Mouse (Mus musculus) embryo, embryonic 10 days (tissue): ENCODE results near the gene F830045P16Rik.
"Not testable (repeated sequence)": the region's sequence is repeated elsewhere in the genome, so short reads cannot be mapped to it uniquely, and the experiment has no call there.

Source experiments
- DNase-seq: peaks from one replicate; pipeline ENCODE4 v3.0.0-alpha.2; 2015; ENCODE audit warnings: low spot score

The F830045P16Rik gene

GRCm38 (mm10) chr2:129544919-129545318 lies 8.5 kb upstream of the F830045P16Rik start:
- no peak for DNase-seq

- peak; percentile 19 for DNase-seq
Measured at GRCm38 (mm10) chr2:129544448-129544847, 8.0 kb upstream of the F830045P16Rik start.

DNA sequence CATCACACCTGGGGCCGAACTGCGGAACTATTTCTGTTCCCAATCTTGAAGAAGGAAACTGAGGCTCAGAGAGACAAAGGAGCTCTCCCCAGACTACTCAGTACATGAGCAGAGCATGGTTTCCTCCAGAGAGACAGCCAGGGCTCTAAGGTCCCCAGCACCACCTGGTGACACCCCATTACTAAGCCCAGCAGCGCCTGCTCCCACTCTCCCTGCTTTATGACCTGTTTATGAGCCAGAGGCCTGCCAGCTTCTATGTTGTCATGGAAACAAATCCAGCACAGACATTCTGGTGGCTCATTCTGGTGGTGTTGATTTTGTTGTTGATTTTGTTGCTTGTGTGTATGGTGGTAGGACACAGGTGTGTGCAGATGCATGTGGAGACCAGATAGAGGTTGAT lies 3.6 kb upstream of the F830045P16Rik start:
- no peak for DNase-seq

- DNase-seq: peak; percentile 16
Measured at GRCm38 (mm10) chr2:129539175-129539574, 2.8 kb upstream of the F830045P16Rik start.

DNA sequence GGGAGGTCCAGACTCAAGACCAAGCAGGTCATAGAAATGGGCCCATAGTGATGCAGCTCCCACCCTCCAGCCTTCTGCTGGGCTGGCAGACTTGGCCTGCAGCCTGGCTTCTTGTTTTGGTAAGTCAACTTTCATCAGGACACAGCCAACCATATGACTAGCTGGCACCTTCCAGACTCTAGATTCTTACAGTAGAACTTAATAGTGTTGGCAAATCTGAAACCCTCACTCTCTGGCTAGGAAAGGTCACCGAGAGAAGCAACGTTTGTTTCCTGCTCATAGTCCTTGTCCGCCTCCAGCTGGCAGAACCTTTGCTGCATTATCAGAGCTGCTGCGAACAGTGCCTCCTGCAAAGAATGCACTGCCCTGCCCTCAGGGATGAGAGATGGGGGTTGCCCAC lies 1.5 kb upstream of the F830045P16Rik start:
- DNase-seq: no peak

- DNase-seq: no peak
Measured at GRCm38 (mm10) chr2:129537360-129537759, 958 bp upstream of the F830045P16Rik start.

DNA sequence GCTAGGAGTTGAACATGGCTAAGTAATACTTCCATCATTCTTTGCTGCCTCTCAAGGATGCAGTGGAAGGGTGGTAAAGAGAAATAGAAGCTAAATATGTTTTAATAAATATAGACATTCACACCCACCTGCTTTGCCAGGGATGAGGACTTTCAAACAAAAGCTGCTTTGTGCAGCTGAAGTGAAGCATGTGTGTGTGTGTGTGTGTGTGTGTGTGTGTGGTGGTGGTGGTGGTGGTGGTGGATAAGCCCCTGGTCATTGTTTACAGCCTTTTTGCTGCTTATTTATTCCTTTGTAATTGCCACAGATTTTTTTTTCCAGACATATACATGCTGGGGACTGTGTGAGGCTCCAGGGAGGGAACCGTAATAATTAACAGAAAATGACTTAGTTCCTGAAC lies 524 bp upstream of the F830045P16Rik start:
- no peak for DNase-seq

- peak; percentile 29 for DNase-seq
Measured at GRCm38 (mm10) chr2:129534886-129535591, 1.4 kb downstream of the F830045P16Rik start.

- DNase-seq: no peak
Measured at GRCm38 (mm10) chr2:129531890-129532289, 4.5 kb downstream of the F830045P16Rik start.

- DNase-seq: no peak
Measured at GRCm38 (mm10) chr2:129531102-129531501, 5.3 kb downstream of the F830045P16Rik start.

DNA sequence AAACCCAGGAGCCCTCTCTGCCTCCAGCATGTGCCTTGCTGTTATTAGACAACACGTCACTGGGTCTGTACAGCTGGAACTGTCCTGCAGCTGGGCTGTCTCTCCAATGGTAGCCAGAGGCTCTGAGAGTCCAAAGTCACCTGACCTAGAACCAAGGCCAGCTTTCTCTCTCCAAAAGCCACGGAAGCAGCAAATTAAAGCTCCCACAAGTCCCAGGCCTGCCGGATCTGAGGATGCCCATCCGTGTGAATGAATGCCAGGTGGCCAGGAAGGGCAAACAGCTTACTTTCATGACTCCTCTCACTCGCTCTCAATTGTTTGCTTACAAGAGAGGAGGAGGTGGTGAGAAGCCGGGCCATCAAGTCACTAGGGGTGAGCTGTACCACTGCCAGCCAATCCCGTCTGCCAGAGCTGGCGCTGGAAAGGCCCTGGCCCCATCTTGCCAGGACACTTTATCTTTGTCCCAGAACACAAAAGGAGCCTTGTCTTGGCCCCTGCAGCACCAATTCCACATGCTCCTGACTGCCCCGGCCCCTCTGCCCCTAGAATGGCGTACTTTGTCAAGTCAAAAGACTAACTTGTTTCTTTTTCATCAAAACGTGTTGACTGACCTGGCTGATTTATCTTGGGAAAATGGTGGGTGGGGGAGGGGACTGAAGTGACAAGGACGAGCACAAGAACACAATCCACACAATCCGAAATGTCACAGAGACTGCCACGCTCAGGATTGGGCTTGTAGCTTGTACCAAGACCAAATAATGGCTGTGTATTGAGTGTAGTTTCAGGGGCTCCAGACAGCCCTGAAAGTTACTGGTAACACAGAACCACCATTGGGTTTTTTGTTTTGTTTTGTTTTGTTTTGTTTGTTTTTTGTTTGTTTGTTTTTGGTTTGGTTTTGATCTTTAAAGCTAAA lies 6.8 kb downstream of the F830045P16Rik start:
- peak; percentile 67 for DNase-seq

DNA sequence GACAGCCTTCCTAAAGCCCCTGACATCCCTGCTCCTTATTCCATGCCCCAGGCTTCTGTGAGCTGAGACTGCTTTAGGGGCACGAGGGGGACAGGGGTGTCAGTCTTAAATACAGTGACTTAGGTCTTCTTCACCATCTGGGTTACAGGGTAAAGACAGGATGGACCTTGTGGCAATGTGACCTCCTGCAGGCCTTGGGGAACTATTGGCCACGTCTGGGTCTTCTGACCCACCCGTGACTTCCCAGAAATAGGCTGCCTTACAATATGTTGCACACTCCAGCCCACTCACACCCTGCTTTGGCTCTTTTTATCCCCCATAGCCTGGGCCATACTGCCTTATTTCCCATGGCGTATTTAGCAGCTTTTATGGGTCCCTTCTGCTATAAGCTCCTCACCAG lies 8.5 kb downstream of the F830045P16Rik start:
- DNase-seq: no peak

- DNase-seq: no peak
Measured at GRCm38 (mm10) chr2:129526322-129526721, 10.1 kb downstream of the F830045P16Rik start.

- no peak for DNase-seq
Measured at GRCm38 (mm10) chr2:129525644-129526043, 10.8 kb downstream of the F830045P16Rik start.

DNA sequence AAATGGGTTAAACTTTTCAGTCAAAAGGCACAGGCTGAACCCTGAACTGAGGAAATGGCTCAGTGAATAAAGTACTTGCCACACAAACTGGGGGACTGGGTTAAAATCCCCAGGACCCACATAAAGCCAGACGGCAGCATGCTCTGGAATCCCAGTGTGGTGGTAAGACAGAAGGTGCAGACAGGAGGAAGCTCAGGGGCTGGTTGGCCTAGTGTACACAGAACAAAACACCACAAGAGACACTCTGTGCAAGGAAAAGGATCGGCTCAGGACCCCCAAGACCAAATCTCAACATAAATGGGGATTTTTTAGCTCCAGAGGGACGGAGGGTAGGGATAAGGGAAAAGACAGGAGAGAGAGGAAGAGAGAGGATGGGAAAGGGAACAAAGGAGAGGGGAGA lies 17.9 kb downstream of the F830045P16Rik start:
- DNase-seq: no peak

DNA sequence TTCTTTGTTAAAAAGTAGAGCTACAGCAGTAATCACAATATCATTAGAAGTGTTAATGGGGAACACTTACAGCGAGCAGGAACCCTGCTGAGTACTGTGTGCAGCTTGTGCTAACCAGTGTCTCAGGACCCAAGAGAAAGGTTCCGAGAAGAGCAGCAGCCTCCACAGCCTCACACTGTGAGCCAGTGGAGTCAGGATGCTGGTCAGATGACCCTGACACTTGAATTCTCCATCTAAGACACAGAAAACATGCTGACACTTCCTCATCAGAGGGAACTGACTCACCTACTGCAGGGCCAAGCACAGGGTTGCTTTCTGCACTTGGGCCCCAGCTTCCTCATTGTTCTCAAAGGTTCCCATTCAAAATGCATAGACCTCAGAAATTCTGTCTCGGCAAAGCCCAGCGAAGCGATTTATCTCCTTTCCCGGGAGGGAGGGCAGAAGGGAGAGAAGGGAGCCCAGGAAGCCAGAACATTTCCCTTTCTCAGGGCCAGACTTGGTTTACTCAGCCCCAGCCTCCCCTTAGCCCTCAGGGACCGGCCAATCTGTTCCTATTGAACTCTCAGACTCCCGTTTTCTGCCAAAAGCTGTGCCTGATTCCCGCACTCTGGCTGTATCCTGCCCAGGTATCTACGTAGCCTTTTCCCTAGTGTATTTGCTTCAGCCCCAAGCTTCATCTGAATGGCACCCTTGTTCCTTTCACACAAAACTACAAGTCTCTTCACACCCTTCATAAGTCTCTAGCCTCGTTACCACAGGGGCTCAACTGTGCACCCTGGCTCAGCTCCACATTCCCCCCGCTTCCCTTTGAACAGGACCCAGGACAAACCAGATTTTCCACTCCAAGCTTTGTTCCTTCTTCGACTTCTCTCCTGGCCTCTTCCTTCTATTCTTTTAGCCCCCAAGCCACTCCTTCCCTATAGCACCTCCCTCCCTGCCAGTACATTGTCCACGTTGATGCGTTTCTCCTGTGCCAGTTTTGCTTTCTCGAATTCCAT lies 21.2 kb downstream of the F830045P16Rik start:
- DNase-seq: no peak

DNA sequence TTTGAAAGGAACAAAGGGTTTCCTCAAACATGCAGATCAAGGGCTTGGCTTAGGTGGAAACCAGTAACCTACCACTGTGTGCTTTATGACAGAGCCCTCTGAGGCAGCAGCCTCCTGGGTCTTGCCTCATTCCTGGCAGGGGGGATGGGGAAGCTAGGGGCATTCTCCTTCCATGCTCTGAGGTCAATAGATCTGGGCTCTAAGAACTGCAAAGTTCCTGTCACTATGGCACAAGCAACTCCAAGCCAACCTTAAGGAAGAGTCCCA lies 22.1 kb downstream of the F830045P16Rik start:
- no peak for DNase-seq

DNA sequence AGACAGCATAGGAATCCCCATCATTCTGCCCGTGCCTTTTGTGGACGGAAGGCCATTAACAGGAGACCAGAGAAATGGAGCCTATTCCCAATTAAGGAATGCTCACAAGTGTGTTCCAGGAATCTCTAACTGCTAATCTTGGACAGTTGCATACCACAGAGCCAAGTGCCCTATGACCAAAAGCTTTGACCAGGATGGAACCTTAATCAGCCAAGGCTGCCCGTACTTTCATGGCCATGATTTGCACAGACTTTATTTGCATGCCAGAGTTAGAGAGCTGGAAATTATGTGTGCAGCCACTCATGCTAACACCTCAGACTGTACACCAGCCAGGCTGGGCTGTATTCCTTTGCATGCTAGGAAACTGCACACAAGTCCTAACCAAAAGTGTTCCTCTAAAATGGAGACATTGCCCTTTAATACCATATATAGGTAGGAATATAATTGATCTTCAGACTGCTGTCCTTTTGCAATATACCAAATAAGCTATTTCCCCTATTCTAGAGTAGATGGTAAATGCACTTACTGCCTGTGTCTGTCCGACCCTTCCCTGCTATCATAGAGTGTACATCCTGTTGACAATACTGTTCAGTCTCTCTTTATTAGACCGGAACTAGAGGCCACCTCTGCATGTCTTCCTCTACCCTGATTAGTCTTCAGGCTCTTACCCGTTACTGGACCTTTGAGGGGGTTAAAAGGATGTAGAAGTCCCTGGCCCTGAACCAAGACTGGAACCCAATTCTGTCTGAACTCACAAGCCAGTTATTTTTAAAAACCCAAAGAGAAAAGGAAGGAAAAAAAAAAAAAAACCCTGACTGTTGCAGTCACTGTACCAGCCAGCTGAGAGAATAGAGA lies 22.6 kb downstream of the F830045P16Rik start:
- DNase-seq: no peak

DNA sequence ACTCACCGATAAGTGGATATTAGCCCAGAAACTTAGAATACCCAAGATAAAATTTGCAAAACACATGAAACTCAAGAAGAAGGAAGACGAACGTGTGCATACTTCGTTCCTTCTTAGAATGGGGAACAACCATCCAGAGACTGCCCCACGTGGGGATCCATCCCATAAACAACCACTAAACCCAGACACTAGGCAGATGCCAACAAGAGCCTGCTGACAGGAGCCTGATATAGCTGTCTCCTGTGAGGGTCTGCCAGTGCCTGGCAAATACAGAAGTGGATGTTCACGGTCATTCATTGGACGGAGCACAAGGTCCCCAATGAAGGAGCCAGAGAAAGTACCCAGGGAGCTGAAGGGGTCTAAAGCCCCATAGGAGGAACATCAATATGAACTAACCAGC lies 24.3 kb downstream of the F830045P16Rik start:
- DNase-seq: not testable (repeated sequence)

DNA sequence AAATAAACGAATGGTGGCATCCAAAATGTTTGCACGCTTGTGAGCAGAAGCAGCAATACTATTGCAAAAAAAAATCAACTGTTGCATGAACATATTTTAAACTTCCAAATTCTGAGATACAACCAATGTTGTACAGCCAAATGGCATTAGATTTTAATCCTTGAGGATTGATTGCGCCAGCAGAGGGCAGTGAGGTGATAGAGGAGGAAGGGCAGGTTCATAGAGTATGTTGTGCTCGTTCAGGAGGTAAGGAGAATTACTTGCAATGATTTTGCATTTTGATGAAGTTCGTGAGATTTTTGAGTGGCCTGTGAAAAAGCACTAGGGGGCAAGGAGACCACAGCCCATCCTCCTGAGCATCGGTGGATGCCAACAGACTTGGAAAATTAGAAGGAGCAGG lies 33.8 kb downstream of the F830045P16Rik start:
- DNase-seq: peak; percentile 73
